Mouse (Mus musculus) gastrocnemius, postnatal 36 days (tissue): Measurements from ENCODE around the gene Prok2. TPM values are rescaled to one million over a fixed set of nuclear protein-coding genes. Genes with fewer than 3 reads are reported as not detected.

Experiments used
- DNase-seq, 2 experiments: peaks; one replicate each; pipeline ENCODE4 v3.0.0; 2022
- intact Hi-C: fragments of 180-260 bp; cut with DNase I; formaldehyde crosslinking; loops from one replicate; pipeline ENCODE4 v1.15.1; 2025
- total RNA-seq, 2 experiments: library from RNA; stranded (reverse); gene quantifications; 2 replicates each; pipeline ENCODE4 v1.2.3; 2021

Gene Prok2
- total RNA-seq, 2 experiments from 2014 or later = not detected

DNA sequence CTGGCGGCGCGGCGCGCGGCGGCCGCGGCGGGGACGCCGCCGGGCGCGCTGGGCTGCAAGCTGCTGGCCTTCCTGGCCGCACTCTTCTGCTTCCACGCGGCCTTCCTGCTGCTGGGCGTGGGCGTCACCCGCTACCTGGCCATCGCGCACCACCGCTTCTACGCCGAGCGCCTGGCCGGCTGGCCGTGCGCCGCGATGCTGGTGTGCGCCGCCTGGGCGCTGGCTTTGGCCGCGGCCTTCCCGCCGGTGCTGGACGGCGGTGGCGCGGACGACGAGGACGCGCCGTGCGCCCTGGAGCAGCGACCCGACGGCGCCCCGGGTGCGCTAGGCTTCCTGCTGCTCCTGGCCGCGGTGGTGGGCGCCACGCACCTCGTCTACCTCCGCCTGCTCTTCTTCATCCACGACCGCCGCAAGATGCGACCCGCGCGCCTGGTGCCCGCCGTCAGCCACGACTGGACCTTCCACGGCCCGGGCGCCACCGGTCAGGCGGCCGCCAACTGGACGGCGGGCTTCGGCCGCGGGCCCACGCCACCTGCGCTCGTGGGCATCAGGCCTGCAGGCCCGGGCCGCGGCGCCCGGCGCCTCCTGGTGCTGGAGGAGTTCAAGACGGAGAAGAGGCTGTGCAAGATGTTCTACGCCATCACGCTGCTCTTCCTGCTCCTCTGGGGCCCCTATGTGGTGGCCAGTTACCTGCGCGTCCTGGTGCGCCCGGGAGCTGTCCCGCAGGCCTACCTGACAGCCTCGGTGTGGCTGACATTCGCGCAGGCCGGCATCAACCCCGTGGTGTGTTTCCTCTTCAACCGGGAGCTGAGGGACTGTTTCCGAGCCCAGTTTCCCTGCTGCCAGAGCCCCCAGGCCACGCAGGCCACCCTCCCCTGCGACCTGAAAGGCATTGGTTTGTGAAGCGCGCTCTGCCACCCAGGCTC is 33.0 kb downstream of the Prok2 start:
- intact Hi-C loops = no loop called here
- no peak for DNase-seq

GRCm38 (mm10) chr6:99692206-99692915 is 33.8 kb downstream of the Prok2 start, which contains the start of gene Gpr27:
Gene Gpr27, plus strand, starts transcription at chr6:99692679.
- intact Hi-C loops = no loop called here

DNA sequence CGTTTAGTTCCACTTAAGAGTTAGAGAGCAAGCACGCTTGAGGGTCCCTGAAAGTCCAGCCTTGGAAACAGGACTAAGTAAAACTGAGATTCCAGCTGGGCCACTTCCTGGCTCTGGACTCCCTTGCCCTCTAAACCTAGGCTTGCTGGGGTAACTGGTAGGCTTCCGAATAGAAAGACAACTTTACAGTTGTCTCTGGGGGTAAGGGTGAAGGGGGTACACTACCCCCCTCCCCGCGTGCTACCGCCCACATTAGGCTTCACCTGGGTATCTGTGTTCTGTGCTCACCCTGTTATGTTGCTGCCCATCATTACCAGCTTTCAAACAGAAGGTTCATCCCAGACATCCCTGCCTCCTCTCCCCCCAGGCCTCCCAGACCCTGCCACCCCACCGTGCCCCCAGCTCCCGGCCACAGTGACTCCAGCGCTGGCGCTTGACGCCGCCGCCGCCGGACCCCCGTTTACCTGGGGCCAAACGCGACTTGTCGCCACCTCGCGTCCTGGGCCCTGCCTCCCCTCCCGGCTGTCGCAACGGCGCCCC is 34.5 kb downstream of the Prok2 start:
- intact Hi-C loops = no loop called here
- DNase-seq = no peak

More at GRCm38 (mm10) chr6:99692206-99692915, 33.8 kb downstream of the Prok2 start, which contains the start of gene Gpr27:
- DNase-seq = peak in 1 of 2 experiments; percentile 25

- DNase-seq = no peak
- intact Hi-C loops = no loop called here
Observed at GRCm38 (mm10) chr6:99688513-99688912, 37.7 kb downstream of the Prok2 start.

GRCm38 (mm10) chr6:99684899-99685298 is 41.3 kb downstream of the Prok2 start:
- intact Hi-C loops = no loop called here
- no peak for DNase-seq

DNA sequence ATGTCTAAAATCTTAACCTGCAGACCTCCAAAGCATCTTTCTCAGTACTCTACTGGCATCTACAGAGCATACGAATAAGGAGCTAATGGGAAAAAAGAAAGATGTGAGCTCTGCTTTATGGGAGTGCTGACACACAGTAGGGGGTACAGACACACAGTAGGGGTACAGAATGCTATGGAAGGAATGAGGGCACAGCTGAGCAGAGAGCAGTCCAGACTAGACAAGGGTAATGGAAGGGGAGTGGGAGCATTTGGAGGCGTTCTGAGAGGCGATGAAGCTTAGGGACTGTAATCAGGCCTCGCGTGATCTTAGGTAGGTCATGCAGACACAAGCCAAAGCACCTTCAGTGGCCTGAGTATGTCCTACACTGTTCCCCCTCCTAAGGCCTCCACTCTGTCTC is 42.2 kb downstream of the Prok2 start:
- no peak for DNase-seq
- intact Hi-C loops = no loop called here

DNA sequence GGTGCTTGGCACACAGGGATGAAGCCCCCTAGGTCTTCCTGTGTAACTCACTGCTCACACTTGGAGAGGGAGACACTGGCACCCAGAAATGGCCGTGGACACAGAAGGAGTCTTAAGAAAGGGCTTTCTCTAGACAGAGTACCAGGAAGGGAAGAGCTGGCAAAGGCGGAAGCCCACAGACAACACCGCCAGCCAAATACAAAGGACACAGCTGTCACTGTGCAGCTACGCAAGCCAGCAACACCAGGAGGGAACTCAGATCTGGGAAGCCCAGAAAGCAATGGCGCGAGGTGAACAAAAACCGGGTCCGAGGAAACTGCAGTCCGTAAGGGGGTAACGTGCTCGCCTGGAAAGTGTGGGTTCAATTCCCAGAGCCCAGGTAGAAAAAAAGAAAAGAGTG is 48.1 kb downstream of the Prok2 start:
- intact Hi-C loops = no loop called here
- no peak for DNase-seq

GRCm38 (mm10) chr6:99677325-99677724 is 48.9 kb downstream of the Prok2 start:
- no peak for DNase-seq
- intact Hi-C loops = no loop called here

DNA sequence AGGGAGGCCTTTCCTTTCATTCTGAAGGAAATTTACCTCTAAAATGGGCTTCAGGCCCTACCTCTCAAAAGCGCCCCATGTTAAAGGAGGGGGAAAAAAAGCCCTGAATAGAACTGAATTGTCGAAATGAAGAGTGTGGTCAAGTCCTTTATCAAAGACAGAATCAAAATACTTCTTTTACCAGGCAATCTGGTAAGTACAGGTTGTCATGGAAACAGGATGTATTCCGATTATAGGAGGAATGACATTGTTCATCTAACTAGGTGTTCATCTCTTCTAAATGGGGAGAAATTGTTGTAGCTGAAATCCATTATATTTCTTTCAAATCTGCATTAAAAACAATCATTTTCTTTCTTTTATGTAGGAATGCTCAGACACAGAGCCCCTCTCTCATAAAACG is 51.7 kb downstream of the Prok2 start:
- intact Hi-C loops = no loop called here
- DNase-seq = no peak

GRCm38 (mm10) chr6:99671768-99672167 is 54.4 kb downstream of the Prok2 start:
- no peak for DNase-seq
- intact Hi-C loops = no loop called here

DNA sequence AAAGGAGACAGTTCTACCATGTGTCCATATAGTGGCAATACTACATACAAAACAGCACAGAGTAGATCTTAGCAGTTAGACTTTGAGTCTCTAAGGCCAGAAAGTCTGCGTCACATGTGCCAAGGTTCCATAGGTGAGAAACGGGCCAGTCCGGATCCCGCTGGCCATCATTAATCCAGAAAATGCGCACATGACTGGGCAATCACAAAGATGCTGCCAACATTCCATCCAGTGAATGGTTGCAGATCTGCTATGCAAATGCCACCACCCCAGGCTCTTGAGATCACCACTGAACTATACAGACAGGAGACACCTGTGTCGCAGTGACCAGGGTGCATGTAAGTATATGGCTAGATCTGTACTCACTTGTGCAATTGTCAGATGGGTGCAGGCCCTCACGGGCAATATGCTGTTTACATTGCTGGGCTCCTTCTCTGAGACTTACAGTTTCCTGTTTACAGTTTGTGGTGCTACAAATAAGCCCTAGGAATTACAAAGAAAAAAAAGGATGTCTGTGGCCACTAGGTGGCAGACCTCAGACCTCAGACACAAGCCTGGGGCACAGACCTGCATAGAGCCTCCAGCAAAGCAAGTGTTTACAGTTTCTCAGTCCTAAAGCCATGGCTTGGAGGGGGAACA is 55.6 kb downstream of the Prok2 start:
- intact Hi-C loops = no loop called here
- peak in 1 of 2 experiments; percentile 30 for DNase-seq

DNA sequence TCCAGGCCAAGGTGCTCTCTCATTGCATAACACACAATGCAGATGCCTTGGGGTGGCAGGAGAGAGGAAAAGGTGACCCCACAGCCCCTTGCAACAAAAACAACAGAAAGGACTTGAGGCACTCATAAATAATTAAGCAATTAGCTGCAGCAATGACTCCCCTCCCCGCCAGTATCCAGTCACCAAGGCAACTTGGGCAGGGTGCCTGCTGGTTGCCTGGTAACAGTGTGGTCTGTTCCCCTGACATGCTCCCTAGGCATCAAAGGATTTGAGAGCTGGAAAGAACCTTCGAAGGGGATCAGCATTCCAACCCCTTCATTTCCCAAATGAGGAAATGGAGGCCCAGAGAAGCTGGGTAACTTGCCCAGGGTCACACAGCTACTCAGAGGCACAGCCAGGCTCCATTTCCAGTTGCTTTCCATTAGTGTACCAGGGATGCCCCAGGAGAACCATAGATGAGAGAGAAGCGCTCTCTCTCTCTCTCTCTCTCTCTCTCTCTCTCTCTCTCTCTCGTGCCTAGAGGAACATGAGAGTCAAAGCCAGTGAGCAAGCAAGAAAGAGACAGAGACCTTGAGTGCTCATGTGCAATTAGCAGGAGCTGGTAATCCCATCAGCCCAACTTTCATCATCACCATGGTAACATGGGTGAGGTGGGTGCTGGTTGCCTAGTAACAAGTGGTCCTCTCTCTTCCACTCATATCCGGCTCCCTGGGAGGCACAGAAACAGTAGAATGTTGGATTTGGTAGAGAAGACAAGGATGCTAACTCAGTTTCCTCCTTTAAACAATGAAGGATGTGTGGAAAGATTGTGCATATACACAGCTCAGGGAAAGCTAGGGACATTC is 56.5 kb downstream of the Prok2 start:
- intact Hi-C loops = no loop called here
- DNase-seq = no peak

- intact Hi-C loops = no loop called here
- DNase-seq = no peak
Observed at GRCm38 (mm10) chr6:99667290-99667689, 58.9 kb downstream of the Prok2 start.

DNA sequence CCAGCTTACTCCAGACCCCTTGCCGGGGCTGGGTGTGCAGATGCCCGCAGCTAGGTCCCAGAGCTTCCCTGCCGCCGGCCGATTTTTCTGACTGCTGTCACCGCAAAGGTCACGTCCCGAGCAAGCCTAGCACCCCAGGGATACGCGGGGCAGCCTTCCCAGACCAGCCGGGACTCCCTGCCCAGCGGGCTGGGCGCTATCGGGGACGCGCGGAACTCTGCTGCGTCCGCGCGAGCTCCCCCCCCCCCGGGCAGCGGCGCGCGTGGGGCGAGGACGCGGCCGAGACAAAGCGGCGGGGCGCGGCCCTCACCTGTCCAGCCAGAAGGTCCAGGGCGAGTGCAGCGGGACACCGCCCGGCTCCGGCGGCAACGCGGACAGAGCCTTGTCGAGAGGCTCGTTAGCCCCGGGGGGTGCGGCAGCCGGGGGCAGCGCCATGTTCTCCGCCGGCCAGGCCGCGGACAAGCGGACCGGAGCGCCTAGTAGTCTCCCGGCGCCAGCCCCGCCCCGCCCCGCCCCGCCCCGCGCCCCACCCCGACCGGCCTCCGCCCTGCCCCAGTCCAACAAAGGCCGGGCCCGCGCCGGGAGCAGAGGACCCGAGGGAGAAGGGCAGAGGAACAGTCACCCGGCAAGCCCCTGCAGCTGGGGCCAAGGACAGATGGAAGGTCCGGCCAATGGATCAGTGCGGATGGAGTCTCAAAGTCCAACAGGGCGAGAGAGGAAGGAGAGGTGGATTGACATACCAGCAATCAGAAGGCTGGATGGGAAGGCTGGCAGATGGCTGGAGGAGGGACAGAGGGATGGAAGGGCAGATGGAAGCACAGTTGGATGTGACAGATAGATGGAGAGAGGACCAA is 59.6 kb downstream of the Prok2 start, which contains the start of the genes Eif4e3 and Gm20696:
Gene Eif4e3 (minus strand): TSS at position 454 of the 854 bp plus-strand sequence.
Gene Gm20696 (minus strand): TSS at position 480 of the 854 bp plus-strand sequence.
- intact Hi-C loops = no loop called here
- peak; percentile 61 to 64 for DNase-seq

GRCm38 (mm10) chr6:99665457-99666317 is 60.5 kb downstream of the Prok2 start:
- no peak for DNase-seq
- intact Hi-C loops = no loop called here

GRCm38 (mm10) chr6:99663232-99663631 is 63.0 kb downstream of the Prok2 start:
- DNase-seq = no peak
- intact Hi-C loops = no loop called here
